Mouse (Mus musculus) right cerebral cortex, postnatal 36 days (tissue): Measurements from ENCODE around the gene Aip.
"Not testable (repeated sequence)": the region's sequence is repeated elsewhere in the genome, so short reads cannot be mapped to it uniquely, and the experiment has no call there.

Experiments
- DNase-seq, 2 experiments: peaks; one replicate each; pipeline ENCODE4 v3.0.0; 2022; ENCODE audit warnings: low spot score in 2 of 2, mixed read lengths in 1 of 2

Aip gene

DNA sequence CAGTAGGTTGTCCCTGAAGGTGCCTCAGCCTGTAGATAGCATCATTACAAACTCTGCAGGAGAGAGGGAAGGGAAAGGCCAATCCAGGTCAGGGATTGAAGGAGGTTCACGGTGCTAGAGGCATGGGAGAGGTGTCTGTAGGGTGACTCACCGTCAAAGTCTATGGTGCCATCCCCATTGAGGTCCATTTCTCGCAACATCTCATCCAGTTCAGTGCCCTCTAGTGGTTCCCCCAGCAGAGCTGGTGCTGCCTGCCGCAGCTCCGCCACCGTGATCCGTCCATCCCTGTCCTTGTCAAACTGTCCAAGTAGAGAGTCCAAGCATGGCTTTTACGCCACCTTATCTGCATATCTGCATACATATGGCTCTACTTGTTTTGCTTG lies 10.3 kb upstream of the Aip start:
- not testable (repeated sequence) for DNase-seq

DNA sequence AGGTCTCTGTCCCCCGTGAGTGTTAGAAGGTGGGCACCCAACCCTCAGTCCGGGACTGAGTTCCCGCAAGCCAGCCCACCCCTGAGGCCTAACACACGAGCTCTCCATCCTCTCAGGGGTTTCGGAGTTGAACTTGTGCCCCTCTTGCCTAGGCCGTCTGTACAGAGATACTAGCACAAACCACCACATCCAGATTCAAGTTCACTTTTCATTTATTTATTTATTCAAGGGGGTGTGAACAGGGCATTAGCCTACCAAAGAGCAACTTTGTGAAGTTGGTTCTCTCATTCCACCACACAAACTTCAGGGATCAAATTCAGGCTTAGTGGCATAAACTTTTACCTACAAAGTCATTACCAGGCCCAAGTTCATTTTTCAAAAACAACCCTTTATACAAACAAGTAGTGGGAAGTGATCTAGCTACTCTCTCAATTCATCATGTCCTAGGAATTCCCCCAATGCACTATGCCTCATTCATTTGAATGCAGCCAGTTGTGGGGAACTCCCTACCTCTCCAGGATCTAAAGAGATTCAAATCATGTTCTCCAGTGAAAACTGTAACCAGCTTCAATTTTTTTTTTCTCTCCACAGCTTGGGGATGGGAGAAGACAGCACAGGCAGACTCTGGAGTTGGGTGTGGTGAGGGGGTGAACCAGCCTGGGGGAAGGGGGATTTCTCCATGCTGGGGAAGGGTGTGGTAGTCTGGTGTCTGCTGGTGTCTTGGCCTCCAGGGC lies 9.7 kb upstream of the Aip start:
- DNase-seq, result not testable (repeated sequence)

DNA sequence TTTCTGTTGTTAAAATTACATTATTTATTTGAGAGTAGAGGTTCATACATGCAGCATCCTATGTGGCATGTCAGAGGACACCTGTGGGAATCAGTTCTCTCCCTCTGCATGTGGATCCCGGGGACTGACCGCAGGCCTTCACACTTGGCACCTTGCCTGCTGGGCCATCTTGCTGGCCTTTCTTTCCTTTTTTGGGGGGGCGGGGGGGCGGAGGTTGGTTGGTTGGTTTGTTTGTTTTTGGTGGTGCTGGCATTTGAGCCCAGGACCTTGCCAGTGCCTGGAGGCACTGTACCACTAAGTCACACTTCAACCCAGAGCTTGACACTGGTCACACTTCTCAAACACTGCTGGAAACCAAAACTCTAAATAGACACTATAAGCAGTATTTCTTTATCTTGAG lies 8.7 kb upstream of the Aip start:
- DNase-seq, result no peak

DNA sequence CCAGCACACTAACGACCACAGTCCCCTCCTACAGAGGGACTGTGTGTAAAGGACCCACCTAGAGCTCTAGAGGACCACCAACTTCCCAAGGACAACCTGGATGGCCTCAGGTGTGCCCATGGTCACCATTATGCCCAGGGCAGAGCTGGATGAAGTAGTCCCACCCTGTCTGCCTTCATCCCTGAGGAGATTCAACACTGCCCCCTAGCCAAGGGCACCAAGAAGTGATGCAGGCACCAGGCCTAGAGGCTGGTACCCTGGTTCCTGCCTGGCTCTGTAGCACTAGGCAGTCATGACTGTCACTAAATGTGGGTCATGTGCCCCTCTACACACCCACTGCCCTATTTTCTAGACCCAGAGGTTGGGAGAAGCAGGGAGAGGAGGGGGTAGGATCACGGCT lies 6.1 kb upstream of the Aip start:
- no peak for DNase-seq

DNA sequence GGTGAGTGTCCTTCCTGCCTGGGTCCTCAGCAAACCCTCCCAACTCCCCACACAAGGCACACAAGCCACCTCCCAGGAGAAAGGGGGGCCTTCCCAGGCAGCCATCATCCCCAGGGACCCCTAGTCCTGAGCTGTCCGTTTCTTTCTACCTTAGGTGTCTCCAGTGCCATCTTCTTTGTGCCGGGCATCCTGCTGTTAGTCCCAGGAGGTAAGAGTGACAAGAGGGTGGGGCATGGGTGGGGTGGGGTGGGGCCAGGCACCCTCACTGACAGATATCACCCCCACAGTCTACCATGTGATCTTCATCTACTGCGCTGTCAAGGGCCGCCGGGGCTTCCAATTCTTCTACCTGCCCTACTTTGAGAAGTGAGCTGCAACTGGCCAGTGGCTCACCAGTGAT lies 5.4 kb upstream of the Aip start:
- no peak for DNase-seq

DNA sequence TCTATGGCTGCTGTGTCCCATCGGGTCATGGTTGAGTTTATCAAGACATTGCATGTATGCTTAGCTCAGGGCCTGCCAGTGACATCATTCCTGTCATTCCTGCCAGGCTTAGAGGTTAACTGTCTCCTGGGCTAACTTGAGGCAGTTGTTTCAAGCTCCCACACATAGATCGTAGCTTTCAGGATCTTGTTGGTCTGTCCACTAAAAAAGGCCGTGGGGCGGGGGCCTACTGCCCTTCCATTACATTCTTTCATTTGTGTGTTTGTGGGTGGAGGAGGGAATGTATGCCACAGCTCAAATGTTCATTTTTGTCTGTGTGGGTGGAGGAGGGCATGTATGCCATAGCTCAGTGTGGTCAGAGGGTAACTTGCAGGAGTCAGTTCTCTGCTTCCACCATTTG lies 4.4 kb upstream of the Aip start:
- no peak for DNase-seq

DNA sequence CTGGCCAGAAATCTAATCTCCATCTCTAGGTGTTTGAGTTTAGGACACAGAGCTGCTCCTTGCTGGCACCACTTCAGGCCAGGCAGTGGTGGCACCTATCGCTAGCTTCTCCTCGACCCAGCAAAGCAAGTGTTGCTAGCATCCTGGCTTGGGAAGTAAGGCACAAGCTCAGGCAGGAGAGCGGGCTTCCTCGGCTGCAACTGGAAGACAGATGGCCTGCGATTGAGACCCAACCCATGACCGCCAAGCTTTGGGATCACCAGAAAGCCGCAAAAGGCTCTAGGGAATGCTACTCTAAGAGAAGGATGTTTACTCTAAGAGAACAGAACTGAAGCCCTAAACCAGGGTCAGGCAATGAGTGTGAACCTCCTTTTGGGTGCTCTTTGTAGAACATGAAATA lies 3.8 kb upstream of the Aip start:
- no peak for DNase-seq

DNA sequence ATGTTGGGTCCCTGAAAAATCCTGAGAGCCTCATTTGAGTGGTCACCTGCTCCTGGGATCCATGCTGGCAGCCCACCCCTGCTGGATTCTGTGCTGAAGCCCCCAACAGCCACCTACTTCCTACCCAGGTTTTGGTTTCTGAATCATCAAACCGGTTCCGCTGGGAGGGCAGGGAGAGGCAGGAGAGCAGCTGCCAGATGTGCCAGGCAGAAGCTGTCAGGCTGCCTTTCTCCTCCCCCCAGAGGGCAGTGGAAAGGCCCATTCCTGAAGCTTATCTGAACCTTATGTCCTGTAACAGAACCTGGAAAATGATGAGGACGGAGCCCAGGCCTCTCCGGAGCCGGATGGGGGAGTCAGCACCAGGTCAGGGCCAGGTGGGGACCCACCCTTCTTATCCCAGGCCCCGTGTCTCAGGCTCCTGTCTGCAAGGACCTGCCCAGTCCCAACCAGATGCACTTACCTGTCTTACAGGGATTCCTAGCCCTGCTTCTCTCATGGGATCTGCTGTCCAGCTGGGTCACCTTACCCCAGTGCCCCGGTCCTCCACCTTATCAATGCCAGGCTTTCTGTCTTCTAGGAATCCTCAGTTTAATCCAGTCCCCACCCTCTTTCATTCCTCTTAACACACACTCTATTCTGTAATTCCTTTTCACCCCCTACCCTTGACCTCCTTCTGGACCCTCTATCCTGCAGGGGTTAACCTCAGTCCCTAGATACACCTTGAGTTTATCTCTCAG lies 1.3 kb upstream of the Aip start:
- no peak for DNase-seq

DNA sequence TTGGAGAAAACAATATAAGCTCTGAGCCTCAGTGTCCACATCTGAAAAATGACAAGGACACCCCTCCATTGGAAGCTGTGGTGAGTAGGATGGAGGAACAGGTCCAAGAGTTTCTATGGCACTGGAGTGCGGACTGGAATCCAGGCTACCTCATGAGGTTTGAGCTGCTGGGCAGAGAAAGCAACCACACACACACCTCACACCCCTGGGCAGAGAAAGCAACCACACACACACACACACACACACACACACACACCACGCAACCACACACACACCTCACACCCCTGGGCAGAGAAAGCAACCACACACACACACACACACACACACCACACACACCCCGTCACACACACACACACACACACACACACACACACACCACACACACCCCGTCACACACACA lies 390 bp downstream of the Aip start:
- DNase-seq, result not testable (repeated sequence)

DNA sequence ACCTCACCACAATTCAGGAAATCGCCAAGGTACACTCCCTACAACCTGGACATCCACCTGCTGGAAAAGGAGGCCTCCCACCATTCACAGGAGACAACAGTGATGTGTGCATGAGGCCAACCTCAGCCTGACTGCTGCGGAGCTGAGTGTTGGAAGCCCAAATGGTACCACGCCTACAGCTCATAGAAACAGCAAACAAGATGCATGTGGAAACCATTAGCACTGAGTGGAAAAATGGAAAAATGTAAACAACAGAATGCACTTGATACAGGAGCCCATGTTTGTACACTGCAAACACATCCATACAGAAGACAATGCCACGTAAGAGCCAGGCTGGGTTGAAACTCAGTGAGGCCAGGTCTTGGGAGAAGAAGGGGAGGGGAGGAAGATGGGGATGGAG lies 1.2 kb downstream of the Aip start:
- DNase-seq, result no peak

DNA sequence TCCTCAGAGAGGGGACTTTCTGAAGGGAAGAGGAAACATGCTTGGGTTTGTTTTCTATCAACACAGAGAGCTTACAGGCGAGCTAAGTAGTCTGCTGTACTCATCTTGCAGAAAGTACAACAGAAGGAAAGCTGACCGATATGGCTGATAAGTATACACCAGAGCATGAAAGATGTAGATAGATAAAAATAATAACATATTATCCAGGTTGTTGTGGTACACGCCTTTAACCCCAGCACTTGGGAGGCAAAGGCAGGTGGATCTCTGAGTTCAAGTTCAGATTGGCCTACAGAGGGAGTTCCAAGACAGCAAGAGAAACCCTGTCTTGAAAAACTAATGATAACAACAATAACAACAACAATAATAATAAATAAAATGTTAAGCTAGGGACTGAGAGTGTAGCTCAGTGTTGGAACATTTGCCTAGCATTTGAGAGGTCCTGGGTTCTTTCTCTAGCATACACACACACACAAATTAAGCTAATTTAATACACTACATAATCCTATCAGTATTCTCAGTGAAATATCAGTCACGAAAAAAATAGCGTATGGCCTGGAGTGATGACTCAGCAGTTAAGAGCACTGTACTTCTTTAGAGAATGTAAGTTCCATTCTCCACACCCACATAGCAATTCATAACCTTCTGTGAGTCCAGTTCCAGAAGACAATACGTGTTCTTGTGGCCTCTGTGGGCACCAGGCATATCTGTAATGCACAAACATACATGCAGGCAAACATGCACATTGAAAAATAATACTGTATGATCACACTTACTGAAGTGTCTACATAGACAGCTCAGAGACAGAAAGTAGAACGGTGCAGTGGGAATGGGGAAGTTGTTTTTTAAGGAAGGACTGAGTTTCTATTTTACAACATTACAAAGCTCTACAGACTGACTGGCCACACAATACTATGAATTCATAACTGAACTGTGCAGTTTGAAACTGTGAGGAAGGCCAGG lies 3.0 kb downstream of the Aip start:
- DNase-seq, result no peak

DNA sequence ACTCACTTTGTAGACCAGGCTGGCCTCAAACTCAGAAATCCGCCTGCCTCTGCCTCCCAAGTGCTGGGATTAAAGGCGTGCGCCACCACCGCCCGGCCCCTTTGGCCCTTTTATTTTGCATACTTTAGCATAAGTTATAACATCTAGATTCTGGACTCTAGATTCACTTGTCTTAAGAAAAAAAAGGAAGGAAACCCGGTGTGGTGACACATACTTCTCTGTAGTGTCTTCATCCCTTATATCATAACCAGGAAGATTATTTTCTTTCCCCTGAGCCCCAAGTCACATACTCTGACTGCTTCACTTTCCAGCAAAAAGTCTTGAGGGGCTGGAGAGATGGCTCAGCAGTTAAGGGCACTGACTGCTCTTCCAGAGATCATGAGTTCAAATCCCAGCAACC lies 3.8 kb downstream of the Aip start:
- not testable (repeated sequence) for DNase-seq

DNA sequence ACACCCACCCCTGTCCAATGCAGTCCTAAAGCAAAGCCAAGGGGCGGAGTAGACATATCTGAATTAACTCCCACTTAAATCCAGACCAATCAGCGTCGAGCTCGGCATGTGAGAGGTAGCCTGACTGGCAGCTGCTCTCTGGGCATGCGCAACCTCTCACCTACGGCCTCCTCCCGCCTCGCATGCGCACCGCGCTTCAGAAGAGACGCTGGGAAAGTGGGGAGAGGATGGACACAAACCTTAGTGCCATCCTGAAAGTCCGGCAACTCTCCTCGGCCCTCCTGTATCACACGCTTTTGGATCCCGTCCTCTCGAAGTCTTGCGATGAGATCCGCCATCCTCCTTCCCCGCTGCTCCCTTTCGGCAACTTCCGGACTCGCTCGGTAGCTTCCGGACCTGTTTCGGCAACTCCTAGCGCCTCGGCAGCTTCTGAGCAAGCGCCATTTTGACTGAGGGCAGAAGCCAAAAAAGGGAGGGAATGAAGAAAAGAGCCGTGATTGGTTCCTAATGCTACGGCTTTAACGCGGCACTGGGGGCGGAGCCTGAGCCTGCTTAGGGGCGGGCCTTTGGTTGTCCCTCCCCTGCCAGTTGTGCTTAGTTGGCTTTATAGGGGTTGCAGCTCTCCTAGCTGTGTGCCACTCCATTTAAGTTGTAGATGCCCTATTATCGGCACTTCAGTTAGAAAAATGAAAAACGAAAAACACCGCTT lies 4.4 kb downstream of the Aip start:
- DNase-seq, result peak; percentile 95 to 97

DNA sequence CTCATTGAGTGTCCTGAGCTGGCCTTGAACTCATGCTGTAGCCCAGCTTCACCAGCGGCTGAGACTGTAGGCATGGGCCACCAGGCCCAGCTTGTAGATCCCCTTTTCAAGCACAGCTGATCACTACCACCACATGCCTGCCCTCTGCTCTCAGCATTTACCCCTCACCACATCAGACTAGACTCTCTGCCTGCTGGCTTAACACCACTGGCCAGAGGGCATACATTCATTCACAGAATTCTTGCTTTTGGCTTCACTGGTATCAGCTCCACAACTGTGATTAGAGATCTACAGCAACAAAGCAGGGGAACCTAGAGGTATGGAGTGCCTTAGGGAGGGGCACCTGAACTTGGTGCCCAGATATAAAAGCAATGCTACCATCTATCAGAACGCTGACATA lies 5.2 kb downstream of the Aip start:
- no peak for DNase-seq

DNA sequence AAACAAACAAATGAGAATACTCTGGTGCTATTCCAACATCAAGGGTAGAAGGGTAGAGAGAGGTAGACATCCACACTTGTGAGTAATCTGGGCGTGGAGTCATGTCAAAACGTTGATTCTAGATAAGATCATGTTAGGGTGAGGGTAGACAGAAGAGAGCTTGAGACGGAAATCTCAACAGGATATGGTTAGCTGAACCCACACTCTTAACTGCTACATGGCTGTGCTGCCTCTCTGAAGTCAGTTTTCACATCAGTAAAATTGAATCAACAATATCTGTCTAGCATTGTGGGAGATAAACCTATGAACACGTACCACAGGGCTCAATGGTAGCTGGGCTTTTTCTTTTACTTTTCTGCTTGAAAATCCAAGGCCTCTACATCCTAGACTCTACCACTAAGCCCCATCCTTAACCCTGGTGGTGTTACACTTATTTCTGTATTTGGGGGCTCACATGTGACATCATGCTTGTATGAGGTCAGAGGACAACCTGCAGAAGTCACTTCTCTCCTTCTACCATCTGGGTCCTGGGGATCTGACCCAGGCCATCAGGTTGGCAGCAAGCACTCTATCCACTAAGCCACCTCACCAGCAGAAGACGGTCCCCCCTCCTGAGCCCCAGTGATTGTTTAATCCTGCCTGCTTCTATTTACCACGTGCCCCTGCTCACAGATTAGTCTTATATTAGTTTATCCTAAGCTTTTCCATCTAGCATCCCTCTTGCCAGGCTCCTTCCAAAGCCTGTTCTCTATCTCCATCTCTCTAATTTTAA lies 5.8 kb downstream of the Aip start:
- no peak for DNase-seq

DNA sequence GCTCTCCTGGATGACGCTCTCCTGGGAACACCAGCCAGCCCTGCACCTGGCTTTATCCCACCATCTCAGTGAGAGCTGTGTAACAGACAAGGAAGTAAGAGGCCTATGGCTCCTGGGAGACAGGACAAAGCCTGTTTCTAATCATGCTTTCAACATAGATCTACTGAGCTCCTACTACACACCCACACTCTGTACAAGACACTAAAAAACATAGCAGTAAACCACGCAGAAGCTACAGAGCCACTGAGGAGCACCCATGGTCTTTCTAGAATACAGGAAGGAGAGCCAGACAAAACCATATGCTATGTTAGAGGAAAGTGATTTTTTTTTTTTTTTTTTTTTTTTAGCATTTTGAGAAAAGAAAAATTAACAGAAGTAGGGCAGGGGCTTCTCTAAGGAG lies 7.3 kb downstream of the Aip start:
- no peak for DNase-seq

DNA sequence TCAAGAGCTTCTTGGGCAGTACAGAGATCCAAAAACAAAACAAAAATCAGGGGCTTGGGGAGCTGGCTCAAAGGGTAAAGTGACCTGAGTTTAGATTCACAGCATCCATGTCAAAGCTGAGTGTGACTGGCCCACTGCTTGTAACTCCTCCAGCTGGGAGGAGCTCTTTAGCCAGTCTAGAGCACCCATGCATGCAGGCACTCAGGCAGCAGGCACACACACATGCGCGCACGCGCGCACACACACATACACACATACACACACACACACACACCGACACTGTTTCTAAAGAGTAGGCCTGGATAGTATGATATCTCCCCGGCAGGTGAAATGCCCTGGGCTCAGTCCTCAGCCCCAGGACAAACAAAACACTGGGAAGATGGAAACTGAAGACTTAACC lies 8.7 kb downstream of the Aip start:
- DNase-seq, result no peak

DNA sequence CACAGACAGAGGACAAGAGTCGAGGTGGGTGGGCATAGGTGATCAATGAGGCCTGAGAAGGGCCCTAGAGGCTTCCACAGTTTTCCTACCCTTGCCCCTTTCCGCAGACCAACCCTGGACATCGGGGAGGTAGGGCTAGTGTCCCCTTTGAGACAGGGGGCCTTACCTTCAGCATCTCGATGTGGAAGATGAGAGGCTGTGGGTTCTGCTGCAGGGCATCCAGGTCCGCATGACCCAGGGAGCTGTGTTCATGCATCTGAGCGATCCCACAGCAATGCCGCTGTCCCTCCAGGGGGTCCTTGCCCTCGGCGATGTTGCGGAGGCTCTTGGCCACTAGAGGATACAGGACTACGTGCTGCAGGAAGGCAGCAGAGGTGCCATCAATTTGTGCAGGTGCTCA lies 9.8 kb downstream of the Aip start:
- no peak for DNase-seq

DNA sequence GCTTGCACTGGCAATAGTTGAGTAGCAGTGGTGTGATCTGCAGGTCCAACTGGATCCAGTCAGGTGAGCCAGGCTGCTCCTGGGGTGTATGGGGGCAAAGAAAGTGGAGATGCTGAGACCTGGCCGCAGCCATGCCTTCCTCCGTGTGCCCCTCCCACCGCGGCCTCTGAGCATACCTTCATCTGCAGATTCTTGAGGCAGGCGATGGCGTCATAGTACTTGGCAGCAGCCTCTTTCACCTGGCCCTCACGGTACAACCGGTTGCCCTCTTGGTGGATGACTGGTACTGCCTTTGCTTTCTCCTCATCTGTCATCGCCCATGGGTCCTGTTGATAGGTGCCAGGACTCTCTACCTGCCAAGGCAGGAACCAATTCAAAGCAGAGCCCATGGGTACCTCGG lies 10.5 kb downstream of the Aip start:
- no peak for DNase-seq

DNA sequence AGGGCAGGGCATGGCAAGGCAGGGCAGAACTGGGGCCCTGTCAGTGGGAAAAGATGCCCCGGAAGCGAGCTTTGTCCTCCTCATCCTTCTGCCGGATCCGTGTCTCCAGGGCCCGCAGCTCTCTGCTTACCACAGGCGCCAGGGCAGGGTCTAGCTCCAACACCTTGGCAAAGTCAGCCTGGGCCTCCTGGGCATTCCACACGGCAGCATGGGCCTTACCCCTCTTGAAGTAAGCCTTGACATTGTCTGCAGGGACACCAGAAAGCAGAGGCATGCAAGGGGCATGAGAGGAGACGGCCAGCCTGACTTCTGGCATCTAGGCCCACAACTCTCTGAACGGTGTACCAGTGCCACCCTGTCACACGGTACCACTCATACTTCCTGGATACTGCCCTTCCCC lies 11.1 kb downstream of the Aip start:
- no peak for DNase-seq

DNA sequence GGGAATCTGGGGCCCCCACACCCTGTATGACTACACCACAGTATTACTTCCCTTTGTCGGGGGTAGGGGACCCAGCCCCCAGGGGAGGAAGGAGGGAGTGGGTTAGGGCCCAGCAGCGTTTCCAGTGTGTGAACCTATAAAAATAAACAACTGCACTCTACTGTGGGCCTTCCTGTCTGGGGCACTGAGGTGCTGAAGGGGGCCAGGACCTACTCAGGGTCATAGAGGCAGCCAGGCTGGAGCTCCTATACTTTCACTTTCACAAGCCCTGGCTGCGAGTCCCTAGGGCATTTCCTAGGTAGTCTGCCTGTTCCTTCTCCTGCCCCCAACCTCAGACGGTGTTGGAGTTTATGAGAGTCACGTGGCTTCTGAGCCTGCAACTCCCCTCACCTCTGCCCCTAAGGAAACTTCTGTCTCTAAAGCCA lies 11.8 kb downstream of the Aip start:
- no peak for DNase-seq
